Mouse (Mus musculus) embryonic fibroblast, embryonic 13.5 days (primary cell): Measurements from ENCODE around the gene Sbf2.

Experiments
- CTCF ChIP-seq: IDR thresholded peaks from 2 replicates; pipeline ENCODE4 v1.5.1; 2011; ENCODE audit warnings: mild to moderate bottlenecking, control low read depth, low read length, moderate library complexity, borderline replicate concordance; ENCODE audit not compliant: insufficient read depth
- POLR2A ChIP-seq: IDR thresholded peaks from 2 replicates; pipeline ENCODE4 v1.6.1; 2011; ENCODE audit warnings: low read depth, mild to moderate bottlenecking, control low read depth, low read length, moderate library complexity

- no peak for TF ChIP-seq CTCF
- TF ChIP-seq POLR2A = no peak
These were observed 328.9 kb downstream of the Sbf2 start for GRCm38 (mm10) chr7:110285849-110286151.
